Mouse (Mus musculus): ENCODE data around the gene Gm28919.
"Not testable (repeated sequence)": the region's sequence is repeated elsewhere in the genome, so short reads cannot be mapped to it uniquely, and the experiment has no call there.

Gene Gm28919

GRCm38 (mm10) chrY:6583246-6583645, at the start of gene Gm28919:
Gm28919 (plus strand) TSS chrY:6583546.
- DNase-seq (ENCODE audit: low spot score in 2 of 2): not testable (repeated sequence)

Measured in urinary bladder, postnatal 36 days (tissue).